Comparison of ENCODE assay signal across 9 mouse cellular contexts in the genomic region with DNA sequence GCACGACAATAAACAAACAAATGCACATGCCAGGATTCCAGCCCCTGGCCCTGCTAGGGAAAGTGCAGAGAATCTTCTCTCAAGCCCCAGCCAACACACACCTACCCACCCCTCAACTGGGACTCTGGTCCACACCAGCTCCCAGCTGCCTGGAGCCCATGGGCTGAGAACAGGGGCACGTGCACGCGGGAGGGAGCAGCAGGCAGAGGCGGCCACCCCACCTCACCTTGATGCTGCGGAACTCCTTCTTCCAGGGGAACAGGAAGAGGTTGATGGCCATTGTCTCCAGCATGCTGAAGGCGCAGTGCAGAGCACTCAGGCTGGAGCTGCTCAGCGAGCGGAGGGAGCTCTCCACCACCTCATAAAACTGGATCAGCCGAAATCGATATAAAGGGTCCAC.
"Had no signal": no experiment of that assay in that cellular context is flagged by ENCODE, and none has a peak within 500 bp of the region (broad histone marks: within the 10 kb centered on the region; RNA-seq: fewer than 3 reads in every experiment).

No protein-coding gene starts in this region.

- H3K4me1 ChIP-seq: limb, embryonic 10.5 days; midbrain, embryonic 13.5 days had no signal

- H3K4me2 ChIP-seq: liver, embryonic 11.5 days; liver, embryonic 15.5 days; midbrain, embryonic 13.5 days had no signal

- H3K9me3 ChIP-seq: limb, embryonic 10.5 days; liver, embryonic 15.5 days; midbrain, embryonic 13.5 days; neural tube, embryonic 15.5 days had no signal

- DNase-seq: layer of hippocampus, adult 9-11 months; right cerebral cortex, adult 18-20 months; right cerebral cortex, postnatal 25 days; thymus, postnatal 4 days had no signal

- H3K27ac ChIP-seq: limb, embryonic 10.5 days; liver, embryonic 15.5 days; midbrain, embryonic 13.5 days had no signal

- H3K9ac ChIP-seq: liver, embryonic 15.5 days; midbrain, embryonic 13.5 days; neural tube, embryonic 15.5 days had no signal

- H3K27me3 ChIP-seq: liver, embryonic 15.5 days; midbrain, embryonic 13.5 days; neural tube, embryonic 15.5 days had no signal

- H3K4me3 ChIP-seq: limb, embryonic 10.5 days; liver, embryonic 15.5 days; midbrain, embryonic 13.5 days; neural tube, embryonic 15.5 days had no signal
